Mouse (Mus musculus) cerebellum, adult (tissue): ENCODE data around the gene Slc22a2.
"Not testable (repeated sequence)": the region's sequence is repeated elsewhere in the genome, so short reads cannot be mapped to it uniquely, and the experiment has no call there.

ENCODE experiments used
- ATAC-seq: cut with Nextera tagmentation; 2 replicates; pipeline ENCODE4 v1.9.2; 2017; ENCODE audit warnings: mild to moderate bottlenecking, moderate library complexity, mixed read lengths; ENCODE audit not compliant: insufficient number of reproducible peaks, low FRiP score, low TSS enrichment

Gene Slc22a2

GRCm38 (mm10) chr17:12627983-12628382 lies 44.1 kb downstream of the Slc22a2 start:
- no peak for ATAC-seq

GRCm38 (mm10) chr17:12630976-12631730 lies 47.2 kb downstream of the Slc22a2 start:
- no peak for ATAC-seq

- ATAC-seq, result no peak
Measured at GRCm38 (mm10) chr17:12631771-12632600, 48.1 kb downstream of the Slc22a2 start.

- ATAC-seq, result no peak
Measured at GRCm38 (mm10) chr17:12634814-12635213, 50.9 kb downstream of the Slc22a2 start.

- no peak for ATAC-seq
Measured at GRCm38 (mm10) chr17:12639585-12639984, 55.7 kb downstream of the Slc22a2 start.

- no peak for ATAC-seq
Measured at GRCm38 (mm10) chr17:12641087-12641486, 57.2 kb downstream of the Slc22a2 start.

GRCm38 (mm10) chr17:12645461-12645860 lies 61.5 kb downstream of the Slc22a2 start:
- ATAC-seq, result no peak

GRCm38 (mm10) chr17:12652604-12653003 lies 68.7 kb downstream of the Slc22a2 start:
- no peak for ATAC-seq

GRCm38 (mm10) chr17:12654061-12654460 lies 70.1 kb downstream of the Slc22a2 start:
- ATAC-seq, result no peak

GRCm38 (mm10) chr17:12655826-12656225 lies 71.9 kb downstream of the Slc22a2 start:
- ATAC-seq, result no peak

GRCm38 (mm10) chr17:12658784-12659183 lies 74.9 kb downstream of the Slc22a2 start:
- no peak for ATAC-seq

- no peak for ATAC-seq
Measured at GRCm38 (mm10) chr17:12659233-12659632, 75.3 kb downstream of the Slc22a2 start.

GRCm38 (mm10) chr17:12660572-12661260 lies 76.8 kb downstream of the Slc22a2 start:
- ATAC-seq, result no peak

- peak; percentile 70 for ATAC-seq
Measured at GRCm38 (mm10) chr17:12664156-12664555, 80.2 kb downstream of the Slc22a2 start.

- ATAC-seq, result no peak
Measured at GRCm38 (mm10) chr17:12668478-12669362, 84.8 kb downstream of the Slc22a2 start.

- no peak for ATAC-seq
Measured at GRCm38 (mm10) chr17:12669363-12669679, 85.4 kb downstream of the Slc22a2 start.

- no peak for ATAC-seq
Measured at GRCm38 (mm10) chr17:12671029-12671605, 87.2 kb downstream of the Slc22a2 start.

GRCm38 (mm10) chr17:12672285-12672790 lies 88.4 kb downstream of the Slc22a2 start:
- ATAC-seq, result no peak

GRCm38 (mm10) chr17:12673871-12674270 lies 89.9 kb downstream of the Slc22a2 start:
- ATAC-seq, result no peak

GRCm38 (mm10) chr17:12674980-12675379 lies 91.0 kb downstream of the Slc22a2 start:
- ATAC-seq, result not testable (repeated sequence)
